Mouse (Mus musculus) midbrain, postnatal 0 days (tissue): ENCODE measurements at regions not wholly inside any gene's neighbourhood (a gene's known extent, or its start where the extent isn't known, plus 50 kb on each side); places are given as distances from the start of the nearest gene placed in this dataset.

Experiments used
- ATAC-seq: fragments of 200-750 bp; cut with Nextera tagmentation; 2 replicates; pipeline ENCODE4 v1.8.0; 2017; ENCODE audit warnings: moderate number of reproducible peaks, mild to moderate bottlenecking, moderate TSS enrichment, moderate library complexity; ENCODE audit not compliant: low FRiP score
- DNase-seq: peaks from one replicate; pipeline ENCODE4 v3.0.0-alpha.2; 2015; ENCODE audit warnings: low spot score
- H3K27ac ChIP-seq: fragments of 300-500 bp; sonication (generic); 2 replicates; pipeline ENCODE4 v1.5.1; 2014; ENCODE audit warnings: low read depth, mild to moderate bottlenecking, low read length, mixed read lengths
- H3K27me3 ChIP-seq: fragments of 300-500 bp; sonication (generic); 2 replicates; pipeline ENCODE4 v1.6.1; 2014; ENCODE audit warnings: low read length, control low read depth, mixed read lengths; ENCODE audit not compliant: insufficient read depth
- H3K36me3 ChIP-seq: fragments of 300-500 bp; sonication (generic); 2 replicates; pipeline ENCODE4 v1.6.1; 2014; ENCODE audit warnings: low read length, control low read depth, mixed read lengths; ENCODE audit not compliant: insufficient read depth
- H3K4me1 ChIP-seq: fragments of 300-500 bp; sonication (generic); 2 replicates; pipeline ENCODE4 v1.6.1; 2014; ENCODE audit warnings: mild to moderate bottlenecking, control low read depth, antibody characterized with exemption, low read length, mixed read lengths; ENCODE audit not compliant: insufficient read depth
- H3K4me2 ChIP-seq: fragments of 300-500 bp; sonication (generic); 2 replicates; pipeline ENCODE4 v1.6.1; 2014; ENCODE audit warnings: low read depth, mild to moderate bottlenecking, low read length, mixed read lengths; ENCODE audit not compliant: poor library complexity, severe bottlenecking
- H3K4me3 ChIP-seq: fragments of 300-500 bp; sonication (generic); 2 replicates; pipeline ENCODE4 v1.5.1; 2014; ENCODE audit warnings: low read depth, mild to moderate bottlenecking, low read length, moderate library complexity
- H3K9ac ChIP-seq: fragments of 300-500 bp; sonication (generic); replicated peaks from 2 replicates; pipeline ENCODE4 v1.6.1; 2014; ENCODE audit warnings: mild to moderate bottlenecking, low read length, moderate library complexity, mixed read lengths; ENCODE audit not compliant: poor library complexity, severe bottlenecking
- H3K9me3 ChIP-seq: fragments of 300-500 bp; sonication (generic); 2 replicates; pipeline ENCODE4 v1.6.1; 2016; ENCODE audit warnings: low read length, control low read depth
- CTCF ChIP-seq: IDR thresholded peaks from 2 replicates; pipeline ENCODE4 v1.5.1; 2016; ENCODE audit warnings: antibody characterized with exemption, mild to moderate bottlenecking
- WGBS: fragments of 180-500 bp; shearing (Covaris S2); extraction: QIAGEN DNeasy Blood & Tissue Kit; methylation state at CpG from one replicate; pipeline ENCODE4 v1.1.7; 2014; 5-methylcytosine and 5-hydroxymethylcytosine counted together

GRCm38 (mm10) chr4:124016401-124016800 is 98.6 kb upstream of the 4930535I16Rik start:
- WGBS, result 64% methylated on average over 3 of the region's 3 CpGs
- Histone ChIP-seq H3K4me3 (no peak overlapping the region), H3K4me1 (no peaks in the 10 kb centered on the region), H3K4me2 (no peak overlapping the region), H3K9me3 (no peaks in the 10 kb centered on the region), H3K36me3 (no peaks in the 10 kb centered on the region), H3K9ac (no peak overlapping the region), H3K27ac (no peak overlapping the region), H3K27me3 (no peaks in the 10 kb centered on the region)
- ATAC-seq (no peak), DNase-seq (no peak)
- TF ChIP-seq CTCF, result no peak

- no peak overlapping the region for H3K4me3 ChIP-seq
- no peak overlapping the region for H3K27ac ChIP-seq
- H3K4me1 ChIP-seq, result no peaks in the 10 kb centered on the region
- no peaks in the 10 kb centered on the region for H3K9me3 ChIP-seq
- no peak overlapping the region for H3K4me2 ChIP-seq
- ATAC-seq (no peak), DNase-seq (no peak)
- H3K36me3 ChIP-seq, result no peaks in the 10 kb centered on the region
- no peaks in the 10 kb centered on the region for H3K27me3 ChIP-seq
- no peak overlapping the region for H3K9ac ChIP-seq
- WGBS, result 53% methylated on average over 6 of the region's 6 CpGs
- no peak for TF ChIP-seq CTCF
Observed at GRCm38 (mm10) chr4:124015323-124015722, 97.5 kb upstream of the 4930535I16Rik start.

GRCm38 (mm10) chr4:124012406-124012805 is 94.6 kb upstream of the 4930535I16Rik start:
- no peak for TF ChIP-seq CTCF
- DNase-seq, result no peak
- no peak overlapping the region for H3K9ac ChIP-seq
- H3K27me3 ChIP-seq, result no peaks in the 10 kb centered on the region
- WGBS, result 67% methylated on average over 6 of the region's 6 CpGs
- no peaks in the 10 kb centered on the region for H3K36me3 ChIP-seq
- no peak overlapping the region for H3K27ac ChIP-seq
- no peak for ATAC-seq
- no peak overlapping the region for H3K4me2 ChIP-seq
- H3K4me3 ChIP-seq, result no peak overlapping the region
- H3K9me3 ChIP-seq, result no peaks in the 10 kb centered on the region
- no peaks in the 10 kb centered on the region for H3K4me1 ChIP-seq

- no peak for ATAC-seq
- no peak overlapping the region for H3K4me3 ChIP-seq
- no peaks in the 10 kb centered on the region for H3K9me3 ChIP-seq
- no peak overlapping the region for H3K27ac ChIP-seq
- no peaks in the 10 kb centered on the region for H3K27me3 ChIP-seq
- no peak for TF ChIP-seq CTCF
- WGBS, result 93% methylated on average over 1 of the region's 1 CpGs
- no peak overlapping the region for H3K4me2 ChIP-seq
- H3K4me1 ChIP-seq, result no peaks in the 10 kb centered on the region
- H3K36me3 ChIP-seq, result no peaks in the 10 kb centered on the region
- no peak overlapping the region for H3K9ac ChIP-seq
- DNase-seq, result no peak
Observed at GRCm38 (mm10) chr4:124008725-124009124, 90.9 kb upstream of the 4930535I16Rik start.

GRCm38 (mm10) chr4:124005626-124006315 is 87.9 kb upstream of the 4930535I16Rik start:
- DNase-seq (peak; percentile 21), ATAC-seq (no peak)
- WGBS, result 60% methylated on average over 17 of the region's 17 CpGs

GRCm38 (mm10) chr4:124002760-124003159 is 84.9 kb upstream of the 4930535I16Rik start:
- no peaks in the 10 kb centered on the region for H3K4me1 ChIP-seq
- no peak overlapping the region for H3K27ac ChIP-seq
- H3K9ac ChIP-seq, result no peak overlapping the region
- no peaks in the 10 kb centered on the region for H3K27me3 ChIP-seq
- 80% methylated on average over 6 of the region's 6 CpGs for WGBS
- ATAC-seq, result no peak
- no peak for TF ChIP-seq CTCF
- no peak overlapping the region for H3K4me2 ChIP-seq
- no peak overlapping the region for H3K4me3 ChIP-seq
- H3K36me3 ChIP-seq, result no peaks in the 10 kb centered on the region
- no peak for DNase-seq
- H3K9me3 ChIP-seq, result no peaks in the 10 kb centered on the region

More at GRCm38 (mm10) chr4:124005626-124006315, 87.9 kb upstream of the 4930535I16Rik start:
- no peak overlapping the region for H3K4me2 ChIP-seq
- H3K4me3 ChIP-seq, result no peak overlapping the region
- H3K27ac ChIP-seq, result no peak overlapping the region
- H3K4me1 ChIP-seq, result no peaks in the 10 kb centered on the region
- H3K27me3 ChIP-seq, result no peaks in the 10 kb centered on the region
- no peak for TF ChIP-seq CTCF
- no peaks in the 10 kb centered on the region for H3K36me3 ChIP-seq
- H3K9me3 ChIP-seq, result no peaks in the 10 kb centered on the region
- no peak overlapping the region for H3K9ac ChIP-seq
